Mouse (Mus musculus): ENCODE results near the gene Smim6.

DNA sequence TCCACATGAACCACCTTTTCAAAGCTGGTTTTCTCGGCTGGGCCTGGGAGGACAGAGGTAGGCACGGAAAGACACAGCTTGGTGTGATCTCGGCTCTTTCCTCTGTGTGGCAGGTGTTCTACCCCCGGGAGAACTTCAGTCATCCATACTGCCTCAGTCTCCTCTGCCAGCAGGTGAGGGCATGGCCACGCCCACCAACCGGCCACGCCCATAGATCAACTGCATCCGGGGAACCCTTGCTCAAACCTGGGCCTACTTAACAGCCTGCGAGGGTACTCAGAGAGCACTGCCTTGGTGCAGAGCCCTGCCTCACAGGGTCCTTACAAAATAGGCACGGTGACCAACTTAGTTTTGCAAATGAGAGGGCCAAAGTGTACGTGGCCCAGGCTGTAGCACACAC is 26.5 kb upstream of the Smim6 start:
- no peak for TF ChIP-seq EP300 (optimal IDR thresholded peaks at IDR 0.05)
- no peak for TF ChIP-seq CTCF (IDR thresholded peaks at IDR 0.05; ENCODE audit: low read depth)

All from stomach, postnatal 0 days (tissue).